Mouse (Mus musculus) neutrophil, adult 5-6 weeks (primary cell): ENCODE measurements around the gene H2-DMa. TPM values are rescaled to one million over a fixed set of nuclear protein-coding genes. Genes with fewer than 3 reads are reported as not detected.
A peak's percentile ranks its signal among the peaks of the same experiment; 100 is the strongest.
"Not testable (repeated sequence)": the region's sequence is repeated elsewhere in the genome, so short reads cannot be mapped to it uniquely, and the experiment has no call there.

Experiments
- ATAC-seq: fragments of 151-379, 151-347 bp; 2 replicates; pipeline ENCODE4 v1.8.0; 2017; ENCODE audit warnings: mild to moderate bottlenecking, moderate TSS enrichment; ENCODE audit not compliant: insufficient number of reproducible peaks, poor library complexity, low FRiP score, severe bottlenecking; ENCODE audit errors: extremely low read depth
- total RNA-seq: library from RNA; stranded (forward); fragments of 200-1000 nt; gene quantifications from 2 replicates; pipeline ENCODE4 v1.2.3, GENCODE M21; 2017

The H2-DMa gene
- total RNA-seq, 1 experiment from 2014 or later, result 221 TPM

- no peak for ATAC-seq
Measured at GRCm38 (mm10) chr17:34140240-34140639, 20.9 kb downstream of the H2-DMa start.

- ATAC-seq, result no peak
Measured at GRCm38 (mm10) chr17:34141448-34141847, 22.1 kb downstream of the H2-DMa start.

- ATAC-seq, result no peak
Measured at GRCm38 (mm10) chr17:34142456-34143010, 23.2 kb downstream of the H2-DMa start.

GRCm38 (mm10) chr17:34143033-34143432 lies 23.7 kb downstream of the H2-DMa start, which contains the start of gene H2-DMb2:
TSS of gene H2-DMb2 (plus strand) at chr17:34143307.
- ATAC-seq, result peak; percentile 64

- no peak for ATAC-seq
Measured at GRCm38 (mm10) chr17:34143461-34143860, 24.1 kb downstream of the H2-DMa start.

GRCm38 (mm10) chr17:34144221-34144620 lies 24.9 kb downstream of the H2-DMa start:
- ATAC-seq, result not testable (repeated sequence)

- peak; percentile 69 for ATAC-seq
Measured at GRCm38 (mm10) chr17:34144960-34145371, 25.6 kb downstream of the H2-DMa start.

GRCm38 (mm10) chr17:34152923-34153322 lies 33.6 kb downstream of the H2-DMa start, which contains the start of gene H2-DMb1:
TSS of gene H2-DMb1 (plus strand) at chr17:34153072.
- ATAC-seq, result peak; percentile 67

- no peak for ATAC-seq
Measured at GRCm38 (mm10) chr17:34155534-34155933, 36.2 kb downstream of the H2-DMa start.

- no peak for ATAC-seq
Measured at GRCm38 (mm10) chr17:34164202-34164895, 45.0 kb downstream of the H2-DMa start.

GRCm38 (mm10) chr17:34165033-34165730 lies 45.8 kb downstream of the H2-DMa start:
- ATAC-seq, result no peak

GRCm38 (mm10) chr17:34169279-34169678 lies 49.9 kb downstream of the H2-DMa start:
- ATAC-seq, result peak; percentile 57

- ATAC-seq, result no peak
Measured at GRCm38 (mm10) chr17:34170487-34170876, 51.1 kb downstream of the H2-DMa start.

GRCm38 (mm10) chr17:34170877-34171498 lies 51.6 kb downstream of the H2-DMa start:
- peak; percentile 81 for ATAC-seq

GRCm38 (mm10) chr17:34172528-34172927 lies 53.2 kb downstream of the H2-DMa start:
- no peak for ATAC-seq

GRCm38 (mm10) chr17:34174075-34174474 lies 54.7 kb downstream of the H2-DMa start:
- ATAC-seq, result peak; percentile 9; the same call in 1 of the 2 replicates

- no peak for ATAC-seq
Measured at GRCm38 (mm10) chr17:34177179-34177578, 57.8 kb downstream of the H2-DMa start.

GRCm38 (mm10) chr17:34179019-34179418 lies 59.7 kb downstream of the H2-DMa start:
- no peak for ATAC-seq
